Mouse (Mus musculus): ENCODE results near the gene R3hdml.

GRCm38 (mm10) chr2:163527497-163527896 lies 35.4 kb downstream of the R3hdml start:
- TF ChIP-seq GATA1 (IDR thresholded peaks at IDR 0.05; ENCODE audit: borderline replicate concordance, low read length) (no peak), FLI1 (IDR thresholded peaks at IDR 0.05; ENCODE audit: low read length) (no peak)
